Mouse (Mus musculus): ENCODE results near the gene Eomes.

Eomes gene

GRCm38 (mm10) chr9:118527056-118527455 lies 49.0 kb downstream of the Eomes start:
- POLR2A ChIA-PET, result interaction anchor here in 3 of 4 experiments (0.8 to 3.5 kb wide), 12 partner anchors 9 to 482 kb away, joined by 3 to 32 read pairs (median 4); partner anchors contain the start of gene Golga4 (in 2 of the 3)
- CTCF ChIA-PET, result interaction anchor here in 2 of 4 experiments (0.5 to 1.0 kb wide), 2 partner anchors 30 to 176 kb away, joined by 5 to 9 read pairs; no protein-coding TSS in a partner anchor

- POLR2A ChIA-PET, result interaction anchor here in 1 of 4 experiments (0.9 to 1.3 kb wide), 2 partner anchors 9 to 20 kb away, joined by 4 to 6 read pairs; no protein-coding TSS in a partner anchor
- CTCF ChIA-PET, result interaction anchor here in 2 of 4 experiments (0.6 kb wide), 2 partner anchors 281 to 380 kb away, joined by 3 to 7 read pairs; no protein-coding TSS in a partner anchor
These were observed 51.8 kb downstream of the Eomes start for GRCm38 (mm10) chr9:118529783-118530182.

- CTCF ChIA-PET, result interaction anchor here in 2 of 4 experiments (0.5 to 0.8 kb wide), 3 partner anchors 10 to 553 kb away, joined by 4 to 18 read pairs (median 6); partner anchors contain the start of gene Eomes (in 1 of the 2)
- POLR2A ChIA-PET, result interaction anchor here in 2 of 4 experiments (0.6 to 1.8 kb wide), 5 partner anchors 8 to 125 kb away, joined by 3 to 6 read pairs (median 4); partner anchors contain the start of gene Golga4 (in 1 of the 2)
These were observed 52.7 kb downstream of the Eomes start for GRCm38 (mm10) chr9:118530679-118531078.

- ChIA-PET CTCF (interaction anchor here in 3 of 4 experiments (0.5 to 0.9 kb wide), 3 partner anchors 14 to 178 kb away, joined by 3 read pairs; no protein-coding TSS in a partner anchor), POLR2A (interaction anchor here in 1 of 4 experiments (0.9 to 1.9 kb wide), 2 partner anchors 9 to 18 kb away, joined by 3 to 4 read pairs; no protein-coding TSS in a partner anchor)
These were observed 54.6 kb downstream of the Eomes start for GRCm38 (mm10) chr9:118532516-118533205.

Measured in embryonic stem cell, embryonic (primary cell).